Mouse (Mus musculus) frontal cortex, postnatal 25 days (tissue): ENCODE results near the gene Sgcd.

Experiments
- DNase-seq, 2 experiments: peaks; one replicate each; pipeline ENCODE4 v3.0.0; 2022; ENCODE audit warnings: low spot score in 2 of 2

Gene Sgcd

GRCm38 (mm10) chr11:47988697-47989533 lies at the start of gene Sgcd:
Sgcd (minus strand) TSS chr11:47988969.
- DNase-seq, result peak; percentile 13 to 47

- DNase-seq, result no peak
Observed at GRCm38 (mm10) chr11:48038051-48038450, 49.3 kb upstream of the Sgcd start.

- no peak for DNase-seq
Observed at GRCm38 (mm10) chr11:48012836-48013235, 24.1 kb upstream of the Sgcd start.

- peak in 1 of 2 experiments; percentile 35 for DNase-seq
Observed at GRCm38 (mm10) chr11:47988333-47988696, 454 bp downstream of the Sgcd start.

DNA sequence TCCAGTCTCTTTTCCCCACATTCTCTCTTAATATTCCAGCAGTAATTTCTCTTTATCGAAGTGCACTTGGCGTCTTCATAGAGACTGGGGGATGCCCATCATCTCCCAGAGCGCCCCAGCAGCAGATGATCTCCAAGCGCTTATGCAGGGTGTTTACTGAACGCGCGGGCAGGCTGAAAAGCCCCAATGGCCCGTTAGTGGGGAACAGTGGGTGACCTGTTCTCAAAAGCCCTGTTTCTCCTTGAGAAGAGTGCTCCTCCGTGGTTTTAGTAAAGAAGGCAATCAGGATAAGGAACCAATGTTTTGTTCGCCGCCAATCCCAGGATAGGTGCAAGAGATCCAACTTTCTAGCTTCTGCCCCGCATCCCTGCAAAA lies 889 bp downstream of the Sgcd start:
- no peak for DNase-seq

DNA sequence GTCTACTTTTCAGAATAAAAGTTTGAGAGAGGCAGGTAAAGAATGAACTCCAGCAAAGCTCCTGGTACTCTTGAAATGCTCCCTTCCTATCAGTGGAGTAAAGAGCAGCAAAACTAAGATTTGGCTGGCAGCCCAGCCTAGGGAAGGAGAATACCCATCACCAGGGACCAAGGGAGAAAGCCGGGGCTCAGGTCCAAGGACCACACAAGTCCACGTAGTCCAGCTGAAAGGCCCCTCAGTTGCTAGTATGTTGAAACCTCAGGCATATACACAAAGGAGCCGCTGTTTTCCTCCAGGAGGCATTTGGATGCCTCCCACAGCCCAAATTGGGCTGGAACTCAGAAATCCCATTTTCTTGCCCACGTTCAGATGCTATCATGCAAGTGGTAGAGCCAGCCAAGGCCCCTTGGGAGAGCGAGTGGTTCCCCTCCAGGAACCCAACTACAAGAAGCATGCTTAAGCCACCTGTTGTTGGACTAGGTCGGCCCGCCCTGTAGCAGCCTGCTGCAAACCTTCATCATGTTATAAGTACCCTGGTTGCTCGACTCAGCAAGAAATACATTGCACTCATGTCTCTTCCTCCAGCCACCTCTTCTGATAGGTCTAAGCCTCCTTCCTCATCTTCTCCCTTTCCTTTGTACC lies 1.4 kb downstream of the Sgcd start:
- DNase-seq, result peak; percentile 4 to 7

- no peak for DNase-seq
Observed at GRCm38 (mm10) chr11:47982152-47982551, 6.6 kb downstream of the Sgcd start.

GRCm38 (mm10) chr11:47981108-47981507 lies 7.7 kb downstream of the Sgcd start:
- no peak for DNase-seq

GRCm38 (mm10) chr11:47953291-47953690 lies 35.5 kb downstream of the Sgcd start:
- no peak for DNase-seq

- DNase-seq, result no peak
Observed at GRCm38 (mm10) chr11:47952366-47952765, 36.4 kb downstream of the Sgcd start.

DNA sequence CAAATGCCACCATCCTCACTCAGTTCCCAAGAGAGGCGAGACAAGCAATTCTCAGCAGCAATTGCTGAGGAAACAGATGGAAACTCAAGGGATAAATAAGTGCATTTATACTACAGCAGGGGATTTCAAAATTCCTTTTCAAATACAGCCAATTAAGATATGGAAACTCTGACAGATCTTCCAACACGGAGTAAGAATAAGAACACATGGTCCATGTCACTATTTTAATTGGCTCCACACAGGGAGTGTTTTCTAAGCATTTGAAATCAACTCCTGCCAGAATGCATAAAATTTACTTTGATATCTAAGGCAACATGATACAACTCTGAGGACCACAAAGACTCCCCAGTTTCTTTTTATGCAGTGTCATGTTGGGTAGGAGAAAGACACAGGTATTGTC lies 49.0 kb downstream of the Sgcd start:
- DNase-seq, result no peak

GRCm38 (mm10) chr11:47917616-47918015 lies 71.2 kb downstream of the Sgcd start:
- DNase-seq, result no peak

GRCm38 (mm10) chr11:47891617-47892172 lies 97.1 kb downstream of the Sgcd start:
- DNase-seq, result no peak

DNA sequence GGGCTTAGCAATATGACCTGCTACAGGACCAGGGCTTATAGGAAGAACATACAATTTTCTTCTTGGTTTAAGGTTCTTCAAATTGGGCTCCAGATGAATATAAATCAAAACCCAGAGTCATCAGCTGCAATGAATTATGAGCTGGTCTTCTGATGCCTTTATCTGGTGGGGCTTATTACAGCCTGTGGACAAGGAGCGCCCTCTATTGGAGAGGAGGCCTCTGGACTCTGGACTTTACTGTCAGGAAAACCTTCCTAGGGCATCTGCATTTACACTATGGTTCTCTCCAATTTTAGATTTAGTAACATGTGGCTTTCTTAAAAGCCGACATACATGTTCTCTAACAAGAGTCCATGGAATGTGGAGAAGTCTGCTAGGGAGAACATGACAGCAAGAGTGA lies 98.5 kb downstream of the Sgcd start:
- peak in 1 of 2 experiments; percentile 9 for DNase-seq

- peak in 1 of 2 experiments; percentile 7 for DNase-seq
Observed at GRCm38 (mm10) chr11:47885310-47885709, 103.5 kb downstream of the Sgcd start.

GRCm38 (mm10) chr11:47883545-47883944 lies 105.2 kb downstream of the Sgcd start:
- DNase-seq, result no peak

DNA sequence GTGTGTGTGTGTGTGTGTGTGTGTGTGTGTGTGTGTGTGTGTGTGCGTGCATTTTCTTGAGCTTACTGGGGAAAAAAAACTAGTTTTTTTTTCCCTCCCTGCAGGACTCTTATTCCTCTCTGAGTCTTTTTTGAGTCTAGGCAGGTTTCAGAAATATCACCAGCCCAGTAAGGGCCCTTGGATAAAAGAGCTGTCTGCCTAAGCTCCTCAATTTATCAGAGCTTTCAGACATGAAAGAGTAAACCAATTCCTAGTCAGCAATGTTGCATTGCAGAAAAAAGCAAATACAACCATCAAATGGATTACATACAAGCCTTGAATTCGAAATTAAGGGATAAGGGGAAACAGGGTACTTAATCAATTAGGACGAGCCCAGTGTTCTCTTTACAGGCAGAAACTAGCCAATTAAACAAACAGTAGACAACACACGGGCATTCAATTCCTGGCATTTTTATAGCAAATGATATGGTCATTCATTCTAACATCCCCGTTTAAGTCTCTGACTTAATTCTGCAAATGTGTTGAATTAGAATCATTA lies 112.1 kb downstream of the Sgcd start:
- no peak for DNase-seq

DNA sequence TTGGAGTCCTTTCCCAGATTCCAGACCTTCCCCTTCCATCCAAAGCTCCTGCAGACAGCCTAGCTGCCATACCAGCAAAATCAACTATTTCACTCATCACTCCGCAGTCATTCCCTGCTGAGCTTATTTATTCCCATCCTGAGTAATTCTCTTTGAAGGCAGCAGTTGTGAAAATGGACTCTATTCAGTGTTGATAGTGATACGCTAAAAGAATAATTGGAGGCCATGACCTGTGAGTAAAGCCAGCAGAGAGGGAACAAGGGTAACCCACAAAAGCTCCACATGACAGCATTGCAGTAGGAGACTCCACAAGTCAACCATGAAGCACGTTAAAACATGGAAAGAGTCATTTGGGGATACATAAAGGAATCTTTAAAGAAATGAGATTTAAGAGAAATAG lies 142.9 kb downstream of the Sgcd start:
- DNase-seq, result no peak

GRCm38 (mm10) chr11:47833283-47833682 lies 155.5 kb downstream of the Sgcd start:
- DNase-seq, result no peak

DNA sequence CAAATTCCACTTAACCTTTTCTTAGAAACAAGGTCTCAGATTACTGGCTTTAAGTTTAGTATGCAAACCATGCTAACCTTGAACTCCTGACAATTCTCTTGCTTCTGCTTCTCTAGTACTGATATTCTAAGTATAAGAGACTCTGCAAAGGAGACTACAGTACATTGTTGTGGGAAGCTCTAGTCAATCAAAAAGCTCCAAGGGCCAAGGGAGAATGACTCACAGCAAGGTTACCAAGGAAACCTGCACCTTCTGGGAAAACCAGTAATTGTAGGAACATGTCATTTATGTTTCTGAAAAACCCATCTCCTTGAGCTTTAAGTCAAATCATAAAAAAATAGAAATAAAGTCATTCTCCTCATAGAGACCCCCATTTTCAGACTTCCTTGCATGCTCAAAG lies 178.5 kb downstream of the Sgcd start:
- DNase-seq, result no peak

DNA sequence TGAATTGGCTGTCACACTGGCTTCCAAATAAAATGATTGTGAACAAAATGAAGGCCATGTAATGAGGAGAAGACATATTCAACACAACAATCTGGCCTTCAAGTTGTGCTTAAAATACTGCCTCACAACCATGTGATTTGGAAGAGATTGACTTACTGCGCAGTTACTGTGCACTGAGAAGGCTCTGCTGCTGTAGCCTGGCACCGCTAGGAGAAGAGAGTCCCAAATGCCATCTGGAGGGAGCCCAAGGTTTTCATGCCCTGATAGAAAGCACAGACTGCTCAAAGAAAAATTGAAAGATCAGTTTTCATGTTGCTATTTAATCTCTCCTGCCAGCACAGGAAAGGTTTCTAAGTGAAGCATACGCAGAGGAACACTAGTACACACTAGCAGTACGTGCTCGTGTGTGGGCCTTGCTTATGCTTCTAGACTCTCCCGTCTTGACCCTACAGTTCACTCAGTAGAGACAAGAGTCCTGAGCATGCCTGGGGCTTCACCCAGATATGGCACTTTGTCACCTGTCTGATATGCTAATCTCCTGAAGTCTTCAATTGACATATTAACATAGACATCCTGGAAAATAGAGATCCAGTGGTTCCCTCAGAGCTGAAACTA lies 184.6 kb downstream of the Sgcd start:
- DNase-seq, result no peak

GRCm38 (mm10) chr11:47777916-47778226 lies 210.9 kb downstream of the Sgcd start:
- DNase-seq, result no peak
